Mouse (Mus musculus): Measurements from ENCODE around the gene Snapc3. TPM values are rescaled to one million over a fixed set of nuclear protein-coding genes. Genes with fewer than 3 reads are reported as not detected.
A peak's percentile ranks its signal among the peaks of the same experiment; 100 is the strongest.

Gene Snapc3
- total RNA-seq (2021): 10 to 100 TPM; 40.1 to 43.1 TPM

- DNase-seq: peak; percentile 96 to 97
Observed at GRCm38 (mm10) chr4:83417160-83417819, at the start of gene Snapc3. Gene Snapc3, plus strand, starts transcription at chr4:83417724.

GRCm38 (mm10) chr4:83373381-83373780 lies 44.1 kb upstream of the Snapc3 start:
- peak in 1 of 2 experiments; percentile 4 for DNase-seq

GRCm38 (mm10) chr4:83375650-83376049 lies 41.9 kb upstream of the Snapc3 start:
- DNase-seq: no peak

DNA sequence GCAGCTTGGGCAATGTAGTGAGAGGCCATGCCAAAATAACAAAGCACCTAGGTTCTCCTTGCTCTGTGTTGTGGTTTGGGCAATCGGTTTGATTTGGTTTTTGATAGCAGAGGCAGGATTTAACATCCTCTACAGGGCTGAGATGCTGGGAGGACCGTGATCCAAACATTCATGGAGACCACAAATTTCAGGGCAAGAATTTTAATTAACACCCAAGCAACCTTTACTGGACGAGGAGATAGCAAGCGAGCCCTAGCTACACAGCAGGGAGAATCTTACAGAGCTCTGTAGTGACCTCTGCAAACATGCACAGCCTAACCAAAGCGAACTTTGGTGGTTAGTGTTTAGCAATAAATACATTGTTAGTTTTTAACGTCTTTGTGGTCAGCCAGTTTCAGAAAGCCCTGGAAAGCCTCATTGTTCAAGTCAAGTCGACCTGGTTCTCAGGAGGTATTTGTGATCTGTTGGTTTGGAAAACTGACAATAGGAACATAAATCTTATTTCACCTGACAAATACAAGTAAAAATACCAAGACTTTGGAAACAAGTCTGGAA lies 41.0 kb upstream of the Snapc3 start:
- no peak for DNase-seq

GRCm38 (mm10) chr4:83379036-83379435 lies 38.5 kb upstream of the Snapc3 start:
- DNase-seq: no peak

DNA sequence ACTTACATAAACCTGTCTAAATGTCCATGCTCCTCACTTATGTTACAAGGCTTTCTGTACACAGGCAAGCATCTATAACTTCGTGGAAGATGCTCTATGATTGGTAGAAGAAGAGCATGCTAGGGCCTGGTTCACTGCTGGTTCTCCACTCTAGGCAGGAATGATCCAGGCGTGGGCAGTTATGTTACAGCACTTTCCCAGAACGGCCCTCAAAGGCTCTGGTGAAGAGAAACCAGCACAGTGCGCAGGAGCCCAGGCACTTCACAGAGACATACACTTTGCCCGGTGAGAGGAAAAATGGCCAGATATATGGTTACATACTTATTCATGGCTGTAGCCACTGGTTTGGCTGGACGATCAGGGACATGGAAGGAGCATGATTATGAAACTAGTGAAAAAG lies 37.8 kb upstream of the Snapc3 start:
- no peak for DNase-seq

- no peak for DNase-seq
Observed at GRCm38 (mm10) chr4:83380266-83380665, 37.3 kb upstream of the Snapc3 start.

DNA sequence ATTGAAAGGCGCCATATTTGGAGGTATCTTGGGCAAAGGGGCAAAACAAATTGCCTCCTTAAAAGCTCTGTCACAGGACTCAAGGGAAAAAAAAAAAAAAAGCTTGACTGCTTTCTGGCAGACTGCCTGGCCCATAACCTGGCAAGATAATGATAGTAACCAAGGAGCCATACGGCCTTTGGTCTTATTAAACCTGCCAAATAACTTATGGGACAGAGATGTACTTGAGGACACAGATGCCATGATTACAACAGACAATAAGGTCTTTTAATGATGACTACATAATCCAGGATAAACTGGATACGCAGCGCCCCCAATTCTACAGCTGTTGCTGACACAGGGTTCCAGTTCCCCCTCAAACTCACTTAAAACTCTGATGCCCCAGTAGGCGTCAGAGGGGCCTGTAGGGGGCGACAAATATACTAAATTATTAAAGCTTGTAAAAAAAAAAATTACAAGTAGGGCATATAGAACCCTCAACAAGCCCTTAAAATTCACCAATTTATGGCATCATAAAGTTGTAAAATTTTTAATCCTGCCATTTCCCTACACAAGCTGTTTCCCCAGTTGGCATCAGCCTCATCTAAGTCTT lies 33.5 kb upstream of the Snapc3 start:
- DNase-seq: peak in 1 of 2 experiments; percentile 8

GRCm38 (mm10) chr4:83385091-83385490 lies 32.4 kb upstream of the Snapc3 start:
- no peak for DNase-seq

DNA sequence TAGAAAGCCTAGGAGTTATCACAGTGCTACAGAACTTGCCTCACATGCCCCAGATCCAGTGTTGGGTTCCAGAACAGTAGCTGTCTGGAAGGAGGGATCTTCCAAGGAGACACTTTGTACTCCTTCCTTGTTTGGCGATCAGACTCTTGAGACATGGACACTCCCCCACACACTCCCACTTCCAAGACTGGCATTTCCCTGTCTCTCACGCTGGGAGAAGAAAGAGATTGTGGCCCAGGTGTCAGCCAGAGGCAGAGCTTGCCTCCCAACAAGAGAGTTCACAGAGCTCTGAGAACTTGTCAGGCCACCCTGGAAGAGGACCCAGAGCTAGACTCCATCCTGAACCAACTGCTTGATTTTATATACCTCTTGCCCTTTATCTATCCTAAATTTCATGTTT lies 27.0 kb upstream of the Snapc3 start:
- DNase-seq: no peak

GRCm38 (mm10) chr4:83391956-83392355 lies 25.6 kb upstream of the Snapc3 start:
- DNase-seq: no peak

DNA sequence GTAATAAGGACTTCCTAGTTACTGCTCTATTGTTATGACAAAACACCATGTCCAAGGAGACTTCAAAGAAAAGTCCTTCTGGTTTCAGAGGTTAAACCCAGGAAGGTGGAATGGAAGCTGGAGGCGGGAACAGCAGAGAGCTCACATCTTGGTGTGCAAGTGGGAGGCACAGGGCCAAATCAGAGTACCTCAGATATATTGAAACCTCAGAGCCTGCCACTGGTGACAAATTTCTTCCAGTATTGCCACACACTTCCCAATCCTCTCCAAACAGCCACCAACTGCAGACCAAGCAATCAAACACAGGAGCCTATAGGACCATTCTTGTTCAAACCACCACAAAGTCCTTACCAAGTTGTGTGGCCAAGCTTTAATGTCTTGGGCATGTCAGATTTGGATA lies 23.8 kb upstream of the Snapc3 start:
- no peak for DNase-seq

GRCm38 (mm10) chr4:83396346-83396745 lies 21.2 kb upstream of the Snapc3 start:
- DNase-seq: peak in 1 of 2 experiments; percentile 13

- DNase-seq: no peak
Observed at GRCm38 (mm10) chr4:83396996-83397770, 20.3 kb upstream of the Snapc3 start.

- DNase-seq: no peak
Observed at GRCm38 (mm10) chr4:83398527-83398926, 19.0 kb upstream of the Snapc3 start.

DNA sequence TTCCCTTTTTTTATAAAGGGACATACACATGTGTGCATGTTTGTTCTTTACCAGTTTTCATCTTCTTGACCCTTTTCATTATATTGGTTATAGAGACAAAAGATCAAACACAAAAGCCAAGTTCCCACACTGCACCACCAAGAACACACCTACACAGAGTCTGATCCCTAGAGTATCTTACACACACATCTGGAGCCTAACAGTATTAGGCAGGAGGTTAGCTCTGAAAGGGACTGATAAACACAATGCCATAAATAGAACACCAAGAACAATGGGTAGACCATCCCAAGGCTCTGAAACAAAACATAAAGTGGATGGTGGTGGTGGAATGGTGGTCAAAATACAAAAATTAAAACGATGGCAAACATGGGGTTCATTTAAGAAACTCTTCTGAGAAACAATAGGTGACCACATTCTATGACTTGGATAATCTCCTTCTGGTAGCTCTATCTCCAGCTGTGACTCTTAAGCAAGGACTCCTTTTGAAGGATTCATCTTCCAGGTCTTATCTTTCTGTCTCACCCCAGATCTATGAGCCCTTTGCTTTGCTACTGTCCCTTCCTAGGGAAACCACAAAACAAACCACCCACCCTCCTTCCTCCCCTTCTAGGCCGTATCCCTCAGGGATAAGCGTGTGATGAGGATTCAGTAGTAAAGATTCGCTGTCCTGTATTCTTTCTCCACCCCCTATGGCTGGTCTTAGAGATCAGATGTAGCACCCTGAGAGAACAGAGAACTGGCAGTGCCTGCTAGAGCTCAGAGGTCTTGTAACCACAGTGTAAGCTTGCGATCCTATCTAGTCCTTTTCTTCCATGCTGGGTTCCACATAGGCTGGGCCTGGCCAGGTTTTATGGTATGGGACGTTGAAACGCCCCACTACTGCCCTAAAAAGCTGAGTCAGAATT lies 16.6 kb upstream of the Snapc3 start:
- DNase-seq: no peak

- DNase-seq: no peak
Observed at GRCm38 (mm10) chr4:83401712-83402111, 15.8 kb upstream of the Snapc3 start.

DNA sequence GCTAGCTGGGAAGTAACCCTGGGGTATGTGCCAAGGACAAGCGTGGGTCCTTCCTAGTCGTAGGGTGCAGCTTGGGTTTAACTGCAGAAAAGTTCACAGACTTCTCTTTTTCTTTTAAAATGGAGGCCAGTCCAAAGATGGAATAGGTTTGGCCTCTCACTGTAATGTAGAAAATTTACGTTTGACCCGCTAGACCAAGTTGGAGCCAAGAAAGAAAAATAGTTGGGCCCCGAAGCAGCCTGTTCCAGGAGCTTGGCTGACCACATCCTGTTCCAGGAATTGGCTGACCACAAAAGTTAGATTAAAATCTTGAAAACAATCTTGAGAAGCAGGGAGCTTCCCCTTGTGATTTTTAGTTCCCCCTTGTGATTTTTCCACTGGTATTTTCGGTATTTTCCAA lies 9.8 kb upstream of the Snapc3 start:
- DNase-seq: no peak

DNA sequence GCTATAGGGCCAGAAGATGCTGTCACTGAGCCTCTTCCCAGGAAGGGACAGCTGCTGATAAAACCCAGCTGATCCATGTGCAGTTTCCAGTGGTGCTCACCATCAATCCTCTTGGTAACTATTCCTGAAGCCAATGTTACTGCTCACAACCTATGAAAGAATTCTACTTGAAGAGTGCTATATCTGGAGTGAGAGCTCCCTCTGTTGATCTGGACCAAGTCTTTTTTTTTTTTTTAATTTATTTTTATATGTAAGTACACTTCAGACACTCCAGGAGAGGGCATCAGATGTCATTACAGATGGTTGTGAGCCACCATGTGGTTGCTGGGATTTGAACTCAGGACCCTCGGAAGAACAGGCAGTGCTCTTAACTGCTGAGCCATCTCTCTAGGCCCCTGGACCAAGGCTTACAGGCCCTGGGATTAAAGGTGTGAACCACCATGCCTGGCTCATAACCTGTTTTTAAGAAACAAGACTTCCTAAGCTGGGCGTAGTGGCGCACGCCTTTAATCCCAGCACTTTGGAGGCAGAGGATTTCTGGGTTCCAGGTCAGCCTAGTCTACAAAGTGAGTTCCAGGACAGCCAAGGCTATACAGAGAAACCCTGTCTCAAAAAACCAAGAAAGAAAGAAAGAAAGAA lies 7.5 kb upstream of the Snapc3 start:
- no peak for DNase-seq

GRCm38 (mm10) chr4:83412060-83412459 lies 5.5 kb upstream of the Snapc3 start:
- no peak for DNase-seq

DNA sequence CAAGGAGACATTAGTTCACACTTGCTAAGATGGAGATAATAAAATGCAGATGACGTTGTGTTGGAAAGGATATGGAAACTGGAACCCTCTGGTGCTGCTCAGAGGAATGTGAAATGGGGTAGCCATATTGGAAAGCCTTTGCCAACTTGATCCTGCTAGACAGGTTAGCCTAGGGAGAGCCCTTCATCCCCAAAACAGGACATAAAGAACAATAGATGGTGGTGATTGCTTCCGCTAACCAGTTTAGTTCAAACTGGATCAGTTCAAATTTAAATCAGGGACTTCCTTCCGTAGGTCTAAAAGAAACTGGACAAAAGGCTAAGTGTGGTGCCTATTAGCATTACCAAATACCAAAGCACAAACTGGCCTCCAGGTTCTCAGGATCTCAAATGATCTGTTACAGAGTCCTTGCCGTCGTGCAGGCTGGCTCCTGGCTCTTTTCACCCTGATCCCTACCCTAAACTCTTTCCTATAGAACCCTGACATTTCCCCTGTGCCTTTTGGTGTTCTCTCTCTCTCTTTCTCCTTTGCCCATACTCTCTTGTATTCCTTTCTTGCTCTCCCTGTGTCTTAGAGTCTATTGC lies 3.2 kb upstream of the Snapc3 start:
- DNase-seq: no peak
